Mouse (Mus musculus) frontal cortex, postnatal 36 days (tissue): ENCODE results near the gene Hoxd8.

Source experiments
- DNase-seq, 2 experiments: peaks; one replicate each; pipeline ENCODE4 v3.0.0; 2022; ENCODE audit warnings: low spot score in 2 of 2

Hoxd8 gene

GRCm38 (mm10) chr2:74749337-74750121 is 45.1 kb downstream of the Hoxd8 start:
- no peak for DNase-seq

- DNase-seq = no peak
Measured at GRCm38 (mm10) chr2:74750731-74751250, 46.4 kb downstream of the Hoxd8 start.

GRCm38 (mm10) chr2:74751861-74752260 is 47.4 kb downstream of the Hoxd8 start:
- DNase-seq = no peak

- no peak for DNase-seq
Measured at GRCm38 (mm10) chr2:74752431-74753174, 48.2 kb downstream of the Hoxd8 start.

GRCm38 (mm10) chr2:74753175-74753523 is 48.7 kb downstream of the Hoxd8 start:
- no peak for DNase-seq

GRCm38 (mm10) chr2:74753711-74754110 is 49.3 kb downstream of the Hoxd8 start:
- no peak for DNase-seq
